Mouse (Mus musculus) CD4-positive, CD25-positive, alpha-beta regulatory T cell, adult 2 months (primary cell): ENCODE data around the gene Defb33.

Source experiments
- DNase-seq: peaks from one replicate; pipeline ENCODE4 v3.0.0-alpha.2; 2012; ENCODE audit warnings: low read depth, low spot score

Gene Defb33

DNA sequence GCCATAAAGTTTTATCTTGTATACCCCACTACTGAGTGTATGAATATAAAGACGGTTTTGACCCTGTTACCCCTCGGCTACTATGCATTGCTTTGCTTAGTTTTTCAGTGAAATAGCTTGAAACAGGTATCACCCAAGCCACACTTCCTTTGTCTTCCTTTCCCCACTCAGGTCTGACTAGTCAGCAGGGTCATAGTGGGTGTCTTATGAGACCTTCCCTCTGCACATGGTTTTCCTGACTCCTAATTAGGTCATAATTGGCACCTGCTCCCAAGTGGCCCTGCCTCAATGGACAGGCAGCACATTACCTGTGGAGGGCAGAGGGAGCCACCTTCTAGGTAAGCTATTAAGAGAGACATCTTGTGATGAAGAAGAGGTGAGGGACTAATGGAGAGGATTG lies at the start of gene Defb33:
Gene Defb33 (plus strand): TSS at position 301 of the 400 bp plus-strand sequence.
- DNase-seq: no peak

DNA sequence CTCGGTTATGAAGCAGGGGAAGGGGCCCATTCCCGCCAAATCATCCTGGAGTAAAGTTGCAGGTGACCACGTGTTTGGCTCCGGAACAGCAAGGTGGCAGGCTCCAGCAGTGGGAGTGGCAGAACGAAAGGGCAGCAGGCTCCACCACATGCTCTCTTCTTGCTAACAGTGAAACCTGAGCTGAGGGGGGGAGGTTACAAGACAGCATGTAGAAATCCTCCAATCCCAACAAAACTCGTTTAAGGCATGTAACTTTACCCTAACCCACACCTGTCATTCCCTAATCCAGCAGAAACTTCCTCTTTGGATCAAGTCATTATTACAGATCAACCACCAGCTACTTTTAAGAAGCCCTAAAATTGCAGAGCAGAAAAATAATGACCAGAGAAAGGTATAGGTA lies 17.9 kb upstream of the Defb33 start:
- no peak for DNase-seq

DNA sequence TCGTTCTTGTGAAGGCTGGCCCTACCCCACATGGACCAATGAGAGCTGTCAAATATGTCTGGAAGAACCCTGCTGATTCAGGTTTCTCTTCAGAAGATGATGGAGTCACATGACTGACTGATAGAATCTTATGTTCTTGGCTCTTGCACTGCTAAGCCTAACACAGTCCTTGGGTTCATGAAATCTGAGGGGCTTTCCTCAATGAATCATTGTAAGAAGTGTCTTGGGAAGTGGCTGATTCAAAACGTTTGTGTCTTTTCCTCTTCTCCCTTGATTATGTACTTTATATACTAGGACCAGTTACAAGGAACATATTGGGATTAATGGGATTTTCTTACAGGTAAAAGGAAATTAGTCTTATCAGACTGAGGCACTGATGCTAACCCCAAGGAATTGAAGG lies 10.1 kb downstream of the Defb33 start, which contains the start of gene Gm15056:
Gene Gm15056 (minus strand): TSS at position 101 of the 400 bp plus-strand sequence.
- no peak for DNase-seq

DNA sequence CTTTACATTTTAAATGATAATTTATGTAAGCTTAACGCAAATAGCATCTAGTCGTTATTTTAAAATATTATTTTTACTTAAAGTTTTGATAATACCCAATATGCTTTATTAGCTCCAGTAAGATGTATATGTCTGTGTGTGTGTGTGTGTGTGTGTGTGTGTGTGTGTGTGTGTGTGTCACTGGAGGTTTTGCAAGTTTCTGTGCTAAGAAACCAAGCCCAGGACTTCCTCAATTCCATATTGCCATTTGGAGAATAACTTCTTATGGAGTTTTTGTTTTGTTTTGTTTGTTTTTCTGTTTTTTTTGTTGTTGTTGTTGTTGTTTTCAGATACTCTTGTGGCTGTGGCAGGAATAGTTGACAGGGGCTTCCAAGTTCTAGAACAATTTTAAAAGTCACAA lies 14.7 kb downstream of the Defb33 start:
- no peak for DNase-seq

DNA sequence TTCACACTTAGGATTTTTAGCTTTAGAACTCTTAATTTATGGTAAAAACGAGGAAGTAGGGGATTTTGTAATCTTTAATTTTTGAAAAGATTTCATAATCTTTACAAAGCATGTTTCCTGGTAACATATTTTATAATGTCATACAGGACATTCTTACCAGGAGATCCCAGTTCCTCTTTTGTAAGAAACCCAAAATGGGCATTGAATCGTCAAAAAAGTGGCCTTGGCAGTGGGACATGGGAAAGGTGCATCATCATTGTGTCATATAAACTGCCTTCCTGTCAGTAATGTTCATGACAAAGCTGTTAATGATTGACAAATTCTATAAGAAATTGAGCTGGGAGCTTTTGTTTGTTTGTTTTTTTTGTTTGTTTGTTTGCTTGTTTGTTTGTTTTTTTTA lies 15.8 kb downstream of the Defb33 start:
- no peak for DNase-seq

DNA sequence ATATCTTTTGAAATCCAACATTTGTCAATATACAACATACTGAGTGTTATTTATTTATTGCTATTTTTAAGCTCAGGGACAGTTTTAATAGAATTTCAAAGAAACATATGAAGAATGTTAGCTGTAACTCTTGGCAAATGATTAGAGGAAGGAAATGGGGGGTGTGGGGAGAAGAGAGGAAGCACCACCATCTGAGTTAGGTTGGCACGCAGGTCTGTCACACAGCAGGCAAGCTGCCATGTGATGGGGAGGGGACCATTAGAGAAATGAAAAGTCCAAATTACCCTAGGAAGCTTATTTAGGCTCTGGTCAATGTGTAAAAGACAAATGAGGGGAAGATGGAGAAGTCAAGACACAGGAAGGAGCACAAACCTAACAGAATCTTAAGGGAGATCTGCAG lies 19.8 kb downstream of the Defb33 start:
- DNase-seq: no peak

- no peak for DNase-seq
Measured at GRCm38 (mm10) chr8:20921971-20922370, 29.5 kb downstream of the Defb33 start, which contains the start of gene Gm6040. Gene Gm6040, minus strand, starts transcription at chr8:20922071.

DNA sequence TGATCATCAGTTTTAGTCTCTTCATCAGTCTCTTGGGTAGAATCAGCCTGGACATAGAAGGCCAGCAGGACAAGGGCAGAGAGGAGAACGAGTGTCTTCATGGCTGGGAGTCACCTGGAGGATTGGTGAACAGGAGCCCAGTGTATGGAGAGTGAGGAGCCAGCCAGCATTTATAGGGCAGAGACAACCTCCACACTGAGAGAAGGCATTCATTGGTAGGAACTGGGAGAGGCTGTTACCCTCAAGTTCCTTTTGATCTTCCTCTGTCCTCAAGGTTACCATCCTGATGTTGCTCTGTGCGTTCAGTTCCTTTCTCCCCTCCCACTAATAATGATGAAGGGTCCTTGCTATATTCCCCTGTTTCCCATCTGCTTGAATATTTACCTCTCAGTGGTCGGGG lies 52.1 kb downstream of the Defb33 start, which contains the start of gene AY761185:
Gene AY761185 (minus strand): TSS at position 101 of the 400 bp plus-strand sequence.
- no peak for DNase-seq
